Mouse (Mus musculus): ENCODE results near the gene Yif1b. TPM values are rescaled to one million over a fixed set of nuclear protein-coding genes. Genes with fewer than 3 reads are reported as not detected.
"Not testable (repeated sequence)": the region's sequence is repeated elsewhere in the genome, so short reads cannot be mapped to it uniquely, and the experiment has no call there.

Yif1b gene
- polyA plus RNA-seq, 1 experiment from 2014 or later: 110 TPM

DNA sequence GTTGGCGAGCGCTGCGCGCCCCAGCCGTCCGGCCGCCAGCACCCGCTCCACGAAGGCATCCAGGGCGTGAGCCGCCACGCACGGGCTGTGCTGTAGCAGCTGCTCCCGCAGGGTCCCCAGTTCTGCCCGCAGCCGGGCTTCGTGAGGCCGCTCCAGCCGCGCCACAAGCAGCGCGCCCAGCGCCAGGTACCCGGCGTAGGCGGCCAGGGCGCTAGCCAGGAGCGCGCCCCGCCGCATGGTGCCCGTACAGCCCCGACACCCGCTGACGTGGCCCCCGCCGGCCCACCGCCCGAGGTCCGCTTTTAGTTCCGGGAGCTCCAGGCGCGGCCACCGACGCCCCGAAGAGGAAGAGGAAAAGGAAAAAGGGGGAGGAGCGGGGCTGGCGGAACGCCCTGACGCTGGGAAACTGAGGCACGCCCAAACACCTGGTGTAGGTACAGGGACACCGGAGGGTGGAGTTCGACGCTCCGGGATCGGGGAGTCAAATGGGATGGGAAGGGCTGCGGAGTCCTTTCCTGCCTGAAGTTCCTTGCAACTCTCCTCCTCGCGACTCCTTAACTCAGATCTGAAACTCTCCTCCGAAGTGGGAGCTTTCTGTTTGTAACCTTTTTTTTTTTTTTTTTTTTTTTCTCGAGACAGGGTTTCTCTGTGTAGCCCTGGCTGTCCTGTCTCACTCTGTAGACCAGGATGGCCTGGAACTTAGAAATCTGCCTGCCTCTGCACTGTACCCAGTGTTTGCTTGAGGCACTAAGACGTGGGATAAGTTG lies 5.7 kb upstream of the Yif1b start, which contains the start of gene Kcnk6:
Gene Kcnk6, minus strand, starts transcription at position 269 of the 767 bp plus-strand sequence.
- Histone ChIP-seq H3K27me3 (replicated peaks; ENCODE audit: control insufficient read depth, insufficient read depth, low read length) (peaks cover 15% of the 10 kb centered on the region), H3K4me1 (ENCODE audit: control insufficient read depth, insufficient read depth, low read length) (no peaks in the 10 kb centered on the region), H3K4me3 (ENCODE audit: low read depth, low read length) (peak within 1 kb of the TSS; percentile 61), H3K36me3 (ENCODE audit: control insufficient read depth, insufficient read depth, low read length) (no peaks in the 10 kb centered on the region), H3K9me3 (ENCODE audit: control insufficient read depth, low read length) (no peaks in the 10 kb centered on the region), H3K27ac (replicated peaks; ENCODE audit: low read depth, low read length) (no peak within 1 kb of the TSS), H3K4me2 (ENCODE audit: low read depth, low read length) (peak within 1 kb of the TSS; percentile 95), H3K9ac (ENCODE audit: low read depth, low read length) (peak within 1 kb of the TSS; percentile 77)
- no peak for DNase-seq (ENCODE audit: low spot score)
- ATAC-seq (ENCODE audit: low read depth): peak; percentile 54
- 2% methylated on average over 25 of the region's 62 CpGs for WGBS

DNA sequence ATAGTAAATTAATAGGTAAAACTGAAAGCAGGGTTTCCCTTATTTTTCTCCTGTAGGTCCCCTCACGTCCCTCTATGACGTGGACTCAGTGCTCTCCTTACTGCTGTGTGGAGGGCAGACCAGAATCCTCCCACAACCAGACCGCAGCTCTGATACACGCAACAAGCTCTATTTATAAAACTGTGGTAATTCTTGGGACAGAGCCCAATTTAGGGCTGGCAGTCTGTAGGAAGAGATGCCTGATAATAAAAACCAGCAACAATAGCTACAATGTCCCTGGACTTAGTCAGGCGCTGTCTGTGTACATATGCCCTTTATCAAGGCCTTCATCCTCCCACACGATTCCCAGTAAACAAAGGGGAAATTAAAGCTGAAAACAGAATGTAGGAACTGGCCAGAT lies 4.4 kb upstream of the Yif1b start:
- DNase-seq (ENCODE audit: low spot score): peak; percentile 69
- Histone ChIP-seq H3K27ac (replicated peaks; ENCODE audit: low read depth, low read length) (no peak overlapping the region), H3K27me3 (replicated peaks; ENCODE audit: control insufficient read depth, insufficient read depth, low read length) (peaks cover 15% of the 10 kb centered on the region), H3K4me3 (ENCODE audit: low read depth, low read length) (no peak overlapping the region), H3K36me3 (ENCODE audit: control insufficient read depth, insufficient read depth, low read length) (no peaks in the 10 kb centered on the region), H3K9me3 (ENCODE audit: control insufficient read depth, low read length) (no peaks in the 10 kb centered on the region), H3K4me1 (ENCODE audit: control insufficient read depth, insufficient read depth, low read length) (no peaks in the 10 kb centered on the region), H3K9ac (ENCODE audit: low read depth, low read length) (no peak overlapping the region), H3K4me2 (ENCODE audit: low read depth, low read length) (no peak overlapping the region)
- 55% methylated on average over 6 of the region's 6 CpGs for WGBS
- no peak for ATAC-seq (ENCODE audit: low read depth)

DNA sequence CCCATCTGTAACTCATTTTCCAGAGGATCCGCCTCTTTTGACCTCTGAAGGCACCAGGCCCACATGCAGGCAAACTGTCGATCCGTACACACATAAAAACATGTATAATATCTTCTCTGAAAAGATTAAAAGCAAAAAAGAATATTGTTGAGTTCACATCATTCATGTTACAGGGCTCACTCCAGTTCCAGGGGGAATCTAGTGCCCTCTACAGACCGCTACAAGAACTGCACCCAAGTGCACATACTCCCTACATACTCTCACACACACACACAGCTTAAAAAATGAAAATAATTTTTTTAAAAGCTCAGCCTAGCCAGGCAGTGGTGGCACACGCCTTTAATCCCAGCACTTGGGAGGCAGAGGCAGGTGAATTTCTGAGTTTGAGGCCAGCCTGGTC lies 3.5 kb upstream of the Yif1b start:
- Histone ChIP-seq H3K4me1 (ENCODE audit: control insufficient read depth, insufficient read depth, low read length) (no peaks in the 10 kb centered on the region), H3K4me2 (ENCODE audit: low read depth, low read length) (no peak overlapping the region), H3K27ac (replicated peaks; ENCODE audit: low read depth, low read length) (no peak overlapping the region), H3K9me3 (ENCODE audit: control insufficient read depth, low read length) (no peaks in the 10 kb centered on the region), H3K4me3 (ENCODE audit: low read depth, low read length) (no peak overlapping the region), H3K9ac (ENCODE audit: low read depth, low read length) (no peak overlapping the region), H3K36me3 (ENCODE audit: control insufficient read depth, insufficient read depth, low read length) (no peaks in the 10 kb centered on the region), H3K27me3 (replicated peaks; ENCODE audit: control insufficient read depth, insufficient read depth, low read length) (peaks cover 15% of the 10 kb centered on the region)
- ATAC-seq (ENCODE audit: low read depth) (no peak), DNase-seq (ENCODE audit: low spot score) (no peak)
- WGBS: 65% methylated on average over 5 of the region's 5 CpGs

DNA sequence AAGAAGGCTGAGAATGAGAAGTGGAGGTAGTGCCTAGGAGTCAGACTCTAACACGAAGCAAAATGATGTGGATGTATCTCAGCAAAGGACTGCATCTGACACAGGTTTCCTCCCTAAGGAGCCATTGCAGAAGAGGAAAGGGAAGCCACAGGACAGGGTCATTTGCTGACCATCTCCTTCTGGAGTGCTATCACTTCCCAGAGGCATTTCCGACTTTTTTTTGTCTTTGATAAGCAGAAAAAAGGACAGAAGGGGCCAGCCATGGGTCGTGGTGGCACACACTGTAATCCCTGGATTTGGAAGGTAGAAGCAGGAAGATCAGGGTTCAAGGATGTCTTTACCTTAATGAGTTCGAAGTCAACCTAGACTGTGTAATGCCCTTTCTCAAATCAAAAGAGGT lies 1.5 kb upstream of the Yif1b start:
- no peak for DNase-seq (ENCODE audit: low spot score)
- H3K4me3 ChIP-seq (ENCODE audit: low read depth, low read length): no peak overlapping the region
- no peak overlapping the region for H3K27ac ChIP-seq (replicated peaks; ENCODE audit: low read depth, low read length)
- H3K27me3 ChIP-seq (replicated peaks; ENCODE audit: control insufficient read depth, insufficient read depth, low read length): peaks cover 9% of the 10 kb centered on the region
- H3K36me3 ChIP-seq (ENCODE audit: control insufficient read depth, insufficient read depth, low read length): no peaks in the 10 kb centered on the region
- ATAC-seq (ENCODE audit: low read depth): no peak
- 85% methylated on average over 4 of the region's 4 CpGs for WGBS
- H3K4me2 ChIP-seq (ENCODE audit: low read depth, low read length): no peak overlapping the region
- no peaks in the 10 kb centered on the region for H3K9me3 ChIP-seq (ENCODE audit: control insufficient read depth, low read length)
- no peaks in the 10 kb centered on the region for H3K4me1 ChIP-seq (ENCODE audit: control insufficient read depth, insufficient read depth, low read length)
- H3K9ac ChIP-seq (ENCODE audit: low read depth, low read length): no peak overlapping the region

DNA sequence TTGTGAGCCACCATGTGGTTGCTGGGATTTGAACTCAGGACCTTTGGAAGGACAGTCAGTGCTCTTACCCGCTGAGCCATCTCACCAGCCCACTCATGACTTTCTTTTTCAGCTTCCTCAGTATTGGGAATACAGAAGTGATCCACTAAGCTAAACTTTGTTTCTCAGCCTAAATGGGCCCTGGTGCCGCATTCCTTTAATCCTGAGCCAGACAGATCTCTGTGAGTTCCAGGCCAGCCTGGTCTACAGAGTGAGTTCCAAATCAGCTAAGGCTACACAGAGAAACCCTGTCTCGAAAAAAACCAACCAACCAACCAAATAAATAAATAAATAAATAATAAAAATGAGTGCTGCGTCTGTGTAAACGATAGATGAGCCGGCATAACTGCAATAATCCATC lies 533 bp upstream of the Yif1b start:
- WGBS: 26% methylated on average over 6 of the region's 6 CpGs
- not testable (repeated sequence) for H3K4me1 ChIP-seq (ENCODE audit: control insufficient read depth, insufficient read depth, low read length); H3K36me3 ChIP-seq (ENCODE audit: control insufficient read depth, insufficient read depth, low read length); H3K9me3 ChIP-seq (ENCODE audit: control insufficient read depth, low read length); ATAC-seq (ENCODE audit: low read depth); H3K27me3 ChIP-seq (replicated peaks; ENCODE audit: control insufficient read depth, insufficient read depth, low read length); DNase-seq (ENCODE audit: low spot score)
- H3K9ac ChIP-seq (ENCODE audit: low read depth, low read length): peak overlapping the region; percentile 62
- H3K4me2 ChIP-seq (ENCODE audit: low read depth, low read length): peak overlapping the region; percentile 55
- H3K27ac ChIP-seq (replicated peaks; ENCODE audit: low read depth, low read length): peak overlapping the region; percentile 91
- H3K4me3 ChIP-seq (ENCODE audit: low read depth, low read length): peak overlapping the region; percentile 77

DNA sequence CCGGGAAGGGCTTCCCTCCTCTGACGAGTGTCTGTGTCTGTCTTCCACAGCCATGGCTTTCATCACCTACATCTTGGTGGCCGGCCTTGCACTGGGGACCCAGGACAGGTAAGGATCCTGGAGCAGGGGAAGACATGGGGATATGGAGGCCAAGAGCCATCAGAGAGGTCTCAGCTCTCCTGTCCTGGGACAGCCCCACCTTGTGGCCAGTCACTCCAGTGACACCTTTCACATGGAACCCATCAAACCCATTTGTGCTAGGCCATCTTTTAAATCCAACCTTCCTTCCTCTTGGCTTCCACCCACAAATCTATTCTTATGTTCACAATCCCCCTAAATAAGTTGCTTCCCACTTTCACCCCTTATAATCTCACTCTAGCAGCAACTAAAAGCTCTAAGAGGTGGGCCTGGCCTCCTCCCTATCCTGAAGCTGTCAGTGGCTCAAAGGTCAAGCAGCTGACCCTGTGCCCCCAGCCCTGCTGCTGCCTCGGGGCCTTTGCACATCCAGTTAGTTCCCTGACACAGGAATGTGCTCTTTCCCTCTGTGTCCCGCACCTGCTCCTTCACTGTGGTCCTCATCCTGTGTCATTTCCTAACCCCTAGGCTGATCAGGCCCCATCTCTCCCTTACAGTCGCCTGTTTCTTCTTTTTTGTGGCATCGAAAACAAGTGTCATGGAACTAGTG lies 6.7 kb downstream of the Yif1b start:
- WGBS: 70% methylated on average over 7 of the region's 7 CpGs
- H3K9ac ChIP-seq (ENCODE audit: low read depth, low read length): no peak overlapping the region
- no peak overlapping the region for H3K4me3 ChIP-seq (ENCODE audit: low read depth, low read length)
- peaks cover 6% of the 10 kb centered on the region; the same call in 1 of the 2 replicates for H3K27me3 ChIP-seq (replicated peaks; ENCODE audit: control insufficient read depth, insufficient read depth, low read length)
- DNase-seq (ENCODE audit: low spot score) (no peak), ATAC-seq (ENCODE audit: low read depth) (no peak)
- no peaks in the 10 kb centered on the region for H3K9me3 ChIP-seq (ENCODE audit: control insufficient read depth, low read length)
- no peak overlapping the region for H3K27ac ChIP-seq (replicated peaks; ENCODE audit: low read depth, low read length)
- no peak overlapping the region for H3K4me2 ChIP-seq (ENCODE audit: low read depth, low read length)
- no peaks in the 10 kb centered on the region for H3K4me1 ChIP-seq (ENCODE audit: control insufficient read depth, insufficient read depth, low read length)
- peaks cover 30% of the 10 kb centered on the region for H3K36me3 ChIP-seq (ENCODE audit: control insufficient read depth, insufficient read depth, low read length)

DNA sequence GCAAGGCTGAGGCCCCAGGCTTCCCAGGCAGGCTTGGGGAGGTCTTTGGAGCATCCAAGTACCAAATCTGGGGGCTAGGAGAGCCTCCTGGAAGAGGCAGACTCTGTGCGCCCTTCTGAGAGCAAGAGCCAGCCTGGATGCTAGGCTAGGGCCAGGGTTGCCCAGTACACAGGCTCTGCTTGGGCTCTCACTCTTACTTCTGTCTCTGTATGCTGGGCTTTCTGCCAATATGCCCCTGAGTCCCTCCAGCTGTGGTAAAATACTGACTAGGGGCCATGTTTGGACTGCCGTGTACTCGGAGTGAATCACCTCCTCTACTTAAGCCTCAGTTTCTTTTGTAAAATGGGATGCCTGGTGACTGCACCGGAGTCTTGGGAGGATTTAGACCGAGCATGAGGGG lies 7.9 kb downstream of the Yif1b start:
- H3K27ac ChIP-seq (replicated peaks; ENCODE audit: low read depth, low read length): no peak overlapping the region

DNA sequence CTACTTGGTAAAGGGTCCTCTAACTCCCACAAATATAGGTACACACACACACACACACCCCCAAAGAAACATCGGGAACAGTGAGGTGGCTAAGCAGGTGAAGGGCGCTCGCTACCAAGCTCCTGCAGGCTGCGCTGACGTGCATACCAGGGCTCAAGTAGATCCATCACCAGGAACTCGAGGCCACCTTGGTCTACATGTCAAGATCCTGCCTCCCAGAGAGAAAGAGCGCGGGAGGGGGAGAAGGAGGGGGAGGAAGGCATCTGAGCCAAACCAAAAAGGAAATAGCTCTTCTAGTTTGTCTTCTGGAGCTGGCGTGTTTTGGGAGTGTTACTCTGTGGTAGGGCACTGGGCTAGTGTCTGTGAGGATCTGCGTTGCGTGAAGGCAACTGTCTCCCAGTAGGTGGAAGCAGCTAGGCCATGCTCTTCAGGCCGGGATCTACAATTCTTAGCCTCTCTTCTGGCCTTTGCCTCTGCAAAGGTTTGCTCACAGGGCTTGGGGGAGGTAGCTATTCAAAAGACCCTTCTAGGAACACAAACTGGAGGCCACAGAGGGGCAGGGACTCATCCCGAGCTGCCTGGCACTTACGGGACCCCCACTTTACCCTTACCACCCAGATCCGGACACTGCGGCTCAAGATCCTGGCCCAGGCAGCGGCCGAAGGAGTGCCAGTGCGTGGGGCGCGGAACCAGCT lies 8.6 kb downstream of the Yif1b start:
- Histone ChIP-seq H3K27ac (replicated peaks; ENCODE audit: low read depth, low read length) (no peak overlapping the region), H3K4me3 (ENCODE audit: low read depth, low read length) (no peak overlapping the region), H3K27me3 (replicated peaks; ENCODE audit: control insufficient read depth, insufficient read depth, low read length) (peaks cover 6% of the 10 kb centered on the region; the same call in 1 of the 2 replicates), H3K4me1 (ENCODE audit: control insufficient read depth, insufficient read depth, low read length) (no peaks in the 10 kb centered on the region), H3K9ac (ENCODE audit: low read depth, low read length) (no peak overlapping the region), H3K36me3 (ENCODE audit: control insufficient read depth, insufficient read depth, low read length) (peaks cover 30% of the 10 kb centered on the region), H3K4me2 (ENCODE audit: low read depth, low read length) (0 out of 2 replicates have a peak overlapping the region, but pooled peaks have one; percentile 3), H3K9me3 (ENCODE audit: control insufficient read depth, low read length) (no peaks in the 10 kb centered on the region)
- ATAC-seq (ENCODE audit: low read depth): no peak
- no peak for DNase-seq (ENCODE audit: low spot score)
- 83% methylated on average over 21 of the region's 21 CpGs for WGBS

More for the DNA sequence above, 7.9 kb downstream of the Yif1b start:
- Histone ChIP-seq H3K9ac (ENCODE audit: low read depth, low read length) (no peak overlapping the region), H3K9me3 (ENCODE audit: control insufficient read depth, low read length) (no peaks in the 10 kb centered on the region), H3K4me1 (ENCODE audit: control insufficient read depth, insufficient read depth, low read length) (no peaks in the 10 kb centered on the region), H3K4me3 (ENCODE audit: low read depth, low read length) (no peak overlapping the region), H3K27me3 (replicated peaks; ENCODE audit: control insufficient read depth, insufficient read depth, low read length) (peaks cover 6% of the 10 kb centered on the region; the same call in 1 of the 2 replicates), H3K36me3 (ENCODE audit: control insufficient read depth, insufficient read depth, low read length) (peaks cover 30% of the 10 kb centered on the region), H3K4me2 (ENCODE audit: low read depth, low read length) (no peak overlapping the region)
- 78% methylated on average over 5 of the region's 5 CpGs for WGBS
- ATAC-seq (ENCODE audit: low read depth) (no peak), DNase-seq (ENCODE audit: low spot score) (no peak)

All from embryonic facial prominence, embryonic 14.5 days (tissue).